8 mouse cellular contexts compared by ENCODE assay signal in genomic region chr5:149514087-149514671, GRCm38 (mm10). TPM values are rescaled to one million over a fixed set of nuclear protein-coding genes. Genes with fewer than 3 reads are reported as not detected.
DNase-seq lines count a peak whose midpoint lies in the region; ATAC-seq lines count a peak whose summit lies in the region.

No protein-coding gene starts in this region.

- intact Hi-C loops in left cerebral cortex, postnatal 14 days (cut with DNase I): no loop called here

- peaks cover 17% of the 10 kb centered on the region for H3K4me1 ChIP-seq in embryonic facial prominence, embryonic 15.5 days
- H3K4me1 ChIP-seq in heart, embryonic 15.5 days (replicated peaks): peaks cover 17% of the 10 kb centered on the region
- peaks cover 21% of the 10 kb centered on the region for H3K4me1 ChIP-seq in kidney, embryonic 16.5 days (ENCODE audit: insufficient read depth, low read length)
- peaks cover 9% of the 10 kb centered on the region; the same call in 1 of the 2 replicates for H3K4me1 ChIP-seq in stomach, embryonic 16.5 days (ENCODE audit: control insufficient read depth, insufficient read depth, low read length)

- H3K4me2 ChIP-seq in embryonic facial prominence, embryonic 15.5 days (replicated peaks): peak overlapping the region; percentile 17
- peak overlapping the region; percentile 47 for H3K4me2 ChIP-seq in heart, embryonic 15.5 days
- H3K4me2 ChIP-seq in kidney, embryonic 16.5 days (replicated peaks; ENCODE audit: low read depth, low read length): peak overlapping the region; percentile 50
- peak overlapping the region; percentile 32 for H3K4me2 ChIP-seq in stomach, embryonic 16.5 days (ENCODE audit: low read depth, low read length)

- H3K4me3 ChIP-seq in embryonic facial prominence, embryonic 15.5 days (replicated peaks): 0 out of 2 replicates have a peak overlapping the region, but pooled peaks have one; percentile 0
- H3K4me3 ChIP-seq in heart, embryonic 15.5 days: peak overlapping the region; percentile 22
- H3K4me3 ChIP-seq in kidney, embryonic 16.5 days (ENCODE audit: low read length): peak overlapping the region; percentile 22
- no peak overlapping the region for H3K4me3 ChIP-seq in stomach, embryonic 16.5 days (replicated peaks; ENCODE audit: low read length)

- H3K36me3 ChIP-seq in embryonic facial prominence, embryonic 15.5 days: no peaks in the 10 kb centered on the region
- no peaks in the 10 kb centered on the region for H3K36me3 ChIP-seq in heart, embryonic 15.5 days
- H3K36me3 ChIP-seq in kidney, embryonic 16.5 days (ENCODE audit: insufficient read depth, low read length): no peaks in the 10 kb centered on the region
- no peaks in the 10 kb centered on the region for H3K36me3 ChIP-seq in stomach, embryonic 16.5 days (ENCODE audit: control insufficient read depth, insufficient read depth, low read length)

- H3K9ac ChIP-seq in embryonic facial prominence, embryonic 15.5 days: no peak overlapping the region
- no peak overlapping the region for H3K9ac ChIP-seq in heart, embryonic 15.5 days
- H3K9ac ChIP-seq in kidney, embryonic 16.5 days (replicated peaks; ENCODE audit: low read length): peak overlapping the region; percentile 13
- no peak overlapping the region for H3K9ac ChIP-seq in stomach, embryonic 16.5 days (ENCODE audit: low read length)

- no peaks in the 10 kb centered on the region for H3K27me3 ChIP-seq in embryonic facial prominence, embryonic 15.5 days
- H3K27me3 ChIP-seq in heart, embryonic 15.5 days: no peaks in the 10 kb centered on the region
- no peaks in the 10 kb centered on the region for H3K27me3 ChIP-seq in kidney, embryonic 16.5 days (ENCODE audit: insufficient read depth, low read length)
- H3K27me3 ChIP-seq in stomach, embryonic 16.5 days (ENCODE audit: control insufficient read depth, insufficient read depth, low read length): no peaks in the 10 kb centered on the region

- ATAC-seq in embryonic facial prominence, embryonic 15.5 days (ENCODE audit: insufficient number of reproducible peaks, low FRiP score, low TSS enrichment, low read depth): no peak
- no peak; the same call in 1 of the 2 replicates for ATAC-seq in heart, embryonic 15.5 days (replicated peaks; ENCODE audit: insufficient number of reproducible peaks, insufficient read depth, low FRiP score, low read depth)
- ATAC-seq in kidney, embryonic 16.5 days (ENCODE audit: low FRiP score, low TSS enrichment): peak; percentile 62
- peak; percentile 70 for ATAC-seq in stomach, embryonic 16.5 days (ENCODE audit: insufficient read depth, low FRiP score)

- WGBS in embryonic facial prominence, embryonic 15.5 days: 11% methylated on average over 14 of the region's 14 CpGs
- WGBS in heart, embryonic 15.5 days: 10% methylated on average over 14 of the region's 14 CpGs
- WGBS in kidney, embryonic 16.5 days: 1% methylated on average over 14 of the region's 14 CpGs
- 10% methylated on average over 14 of the region's 14 CpGs for WGBS in stomach, embryonic 16.5 days

- H3K9me3 ChIP-seq in embryonic facial prominence, embryonic 15.5 days (replicated peaks): no peaks in the 10 kb centered on the region
- no peaks in the 10 kb centered on the region for H3K9me3 ChIP-seq in heart, embryonic 15.5 days (replicated peaks)
- H3K9me3 ChIP-seq in kidney, embryonic 16.5 days (ENCODE audit: low read length): no peaks in the 10 kb centered on the region
- no peaks in the 10 kb centered on the region for H3K9me3 ChIP-seq in stomach, embryonic 16.5 days (replicated peaks; ENCODE audit: control insufficient read depth, low read length)

- H3K27ac ChIP-seq in embryonic facial prominence, embryonic 15.5 days (replicated peaks): peak overlapping the region; percentile 65
- peak overlapping the region; percentile 73 for H3K27ac ChIP-seq in heart, embryonic 15.5 days
- H3K27ac ChIP-seq in kidney, embryonic 16.5 days (ENCODE audit: low read length): peak overlapping the region; percentile 83
- peak overlapping the region; percentile 67 for H3K27ac ChIP-seq in stomach, embryonic 16.5 days (ENCODE audit: low read length)

- peak; percentile 68 to 75 for DNase-seq in left cerebral cortex, postnatal 14 days (ENCODE audit: low spot score in 2 of 2)
- no peak for DNase-seq in left cerebral cortex, adult 18-20 months (ENCODE audit: low spot score in 2 of 2)
- peak; percentile 72 to 75 for DNase-seq in lung, postnatal 4 days
- DNase-seq in spleen, postnatal 36 days (ENCODE audit: low spot score in 2 of 2): no peak

RNA-seq across cellular contexts. Expression of gene Wdr95, which starts 14.3 kb away (rescaled TPM):
- 1 to 10 TPM in 1 of 2 experiments, under 1 TPM in 1; 0.74 to 1.4 TPM for total RNA-seq in left cerebral cortex, postnatal 14 days (2021)
- under 1 TPM; 0.14 to 0.35 TPM for total RNA-seq in left cerebral cortex, adult 18-20 months (2021)
- 0.62 and 1.5 TPM in 2 replicates for polyA plus RNA-seq in embryonic facial prominence, embryonic 15.5 days (2015; fragmentation: Nextera tagmentation; extraction: Ambion mirVana)
- polyA plus RNA-seq in heart, embryonic 15.5 days (2015; fragmentation: Nextera tagmentation; extraction: Ambion mirVana): 0.13 TPM in 1 of 2 replicates, not detected in the other
- polyA plus RNA-seq in kidney, embryonic 16.5 days (2015; fragmentation: Nextera tagmentation; extraction: Ambion mirVana): not detected in 2 replicates
- polyA plus RNA-seq in stomach, embryonic 16.5 days (2015; fragmentation: Nextera tagmentation; extraction: Ambion mirVana): 0.15 and 0.18 TPM in 2 replicates

Comparison
In these comparisons a context has a peak if more than half of its experiments do, and no peak if none do; other contexts are left out.
1. DNase-seq: peak in left cerebral cortex, postnatal 14 days (2 of 2) and lung, postnatal 4 days (2 of 2); none in left cerebral cortex, adult 18-20 months (0 of 2) and spleen, postnatal 36 days (0 of 2).
2. ATAC-seq: peak in kidney, embryonic 16.5 days (single experiment) and stomach, embryonic 16.5 days (single experiment); none in embryonic facial prominence, embryonic 15.5 days (single experiment) and heart, embryonic 15.5 days (single experiment).
3. Peak in every context shown above with its lines, with median percentiles within 50 percentile points of each other: H3K27ac ChIP-seq and H3K4me2 ChIP-seq.